Mouse (Mus musculus) forebrain, postnatal 0 days (tissue): ENCODE measurements at regions not wholly inside any gene's neighbourhood (a gene's known extent, or its start where the extent isn't known, plus 50 kb on each side); places are given as distances from the start of the nearest gene placed in this dataset.

Source experiments
- ATAC-seq: fragments of 200-750 bp; cut with Nextera tagmentation; 2 replicates; pipeline ENCODE4 v1.8.0; 2017; ENCODE audit warnings: mild to moderate bottlenecking, moderate library complexity
- DNase-seq: peaks from one replicate; pipeline ENCODE4 v3.0.0-alpha.2; 2015
- H3K27ac ChIP-seq: fragments of 300-500 bp; sonication (generic); 2 replicates; pipeline ENCODE4 v1.5.1; 2014; ENCODE audit warnings: low read depth, mild to moderate bottlenecking, antibody characterized with exemption, low read length, moderate library complexity, mixed read lengths
- H3K27me3 ChIP-seq: fragments of 300-500 bp; sonication (generic); 2 replicates; pipeline ENCODE4 v1.6.1; 2014; ENCODE audit warnings: mild to moderate bottlenecking, low read length, mixed read lengths; ENCODE audit not compliant: insufficient read depth
- H3K36me3 ChIP-seq: fragments of 300-500 bp; sonication (generic); 2 replicates; pipeline ENCODE4 v1.6.1; 2014; ENCODE audit warnings: mild to moderate bottlenecking, moderate library complexity; ENCODE audit not compliant: insufficient read depth
- H3K4me1 ChIP-seq: fragments of 300-500 bp; sonication (generic); 2 replicates; pipeline ENCODE4 v1.6.1; 2014; ENCODE audit warnings: antibody characterized with exemption; ENCODE audit not compliant: insufficient read depth
- H3K4me2 ChIP-seq: fragments of 300-500 bp; sonication (generic); 2 replicates; pipeline ENCODE4 v1.6.1; 2014; ENCODE audit warnings: low read depth, mild to moderate bottlenecking, moderate library complexity
- H3K4me3 ChIP-seq: fragments of 300-500 bp; sonication (generic); 2 replicates; pipeline ENCODE4 v1.5.1; 2014; ENCODE audit warnings: low read depth, low read length, mixed read lengths
- H3K9ac ChIP-seq: fragments of 300-500 bp; sonication (generic); 2 replicates; pipeline ENCODE4 v1.6.1; 2014; ENCODE audit warnings: mild to moderate bottlenecking
- H3K9me3 ChIP-seq: fragments of 300-500 bp; sonication (generic); 2 replicates; pipeline ENCODE4 v1.6.1; 2016; ENCODE audit warnings: low read length
- CTCF ChIP-seq: sonication (generic); IDR thresholded peaks from 2 replicates; pipeline ENCODE4 v1.5.1; 2016; ENCODE audit warnings: antibody characterized with exemption, control low read depth, low read depth
- WGBS: fragments of 180-500 bp; shearing (Covaris S2); extraction: QIAGEN DNeasy Blood & Tissue Kit; methylation state at CpG from one replicate; pipeline ENCODE4 v1.1.7; 2014; 5-methylcytosine and 5-hydroxymethylcytosine counted together

GRCm38 (mm10) chr13:107736581-107736980, 307.7 kb upstream of the Smim15 start:
- ATAC-seq (no peak), DNase-seq (no peak)
- H3K9ac ChIP-seq: no peak overlapping the region
- no peak overlapping the region for H3K4me3 ChIP-seq
- no peaks in the 10 kb centered on the region for H3K27me3 ChIP-seq
- H3K9me3 ChIP-seq: no peaks in the 10 kb centered on the region
- 86% methylated on average over 8 of the region's 8 CpGs for WGBS
- no peaks in the 10 kb centered on the region for H3K4me1 ChIP-seq
- H3K36me3 ChIP-seq: peaks cover 40% of the 10 kb centered on the region
- no peak overlapping the region for H3K27ac ChIP-seq
- no peak overlapping the region for H3K4me2 ChIP-seq
- TF ChIP-seq CTCF: no peak

- no peak for TF ChIP-seq CTCF
- no peak overlapping the region for H3K9ac ChIP-seq
- no peak overlapping the region for H3K4me2 ChIP-seq
- H3K27ac ChIP-seq: no peak overlapping the region
- no peaks in the 10 kb centered on the region for H3K4me1 ChIP-seq
- ATAC-seq: no peak
- no peaks in the 10 kb centered on the region for H3K27me3 ChIP-seq
- WGBS: 93% methylated on average over 12 of the region's 12 CpGs
- peaks cover 37% of the 10 kb centered on the region for H3K36me3 ChIP-seq
- no peaks in the 10 kb centered on the region for H3K9me3 ChIP-seq
- no peak overlapping the region for H3K4me3 ChIP-seq
- DNase-seq: no peak
Measured at GRCm38 (mm10) chr13:107734161-107734905, 309.9 kb upstream of the Smim15 start.

- Histone ChIP-seq H3K4me2 (no peak overlapping the region), H3K27ac (no peak overlapping the region), H3K4me3 (no peak overlapping the region), H3K4me1 (no peaks in the 10 kb centered on the region), H3K36me3 (peaks cover 51% of the 10 kb centered on the region), H3K9ac (no peak overlapping the region), H3K27me3 (no peaks in the 10 kb centered on the region), H3K9me3 (no peaks in the 10 kb centered on the region)
- WGBS: 94% methylated on average over 9 of the region's 9 CpGs
- DNase-seq: no peak
- TF ChIP-seq CTCF: no peak
- ATAC-seq: no peak
Measured at GRCm38 (mm10) chr13:107730976-107731375, 313.3 kb upstream of the Smim15 start.

- ATAC-seq: no peak
- H3K4me1 ChIP-seq: no peaks in the 10 kb centered on the region
- no peak overlapping the region for H3K9ac ChIP-seq
- no peak for TF ChIP-seq CTCF
- no peak overlapping the region for H3K4me3 ChIP-seq
- no peaks in the 10 kb centered on the region for H3K9me3 ChIP-seq
- peaks cover 46% of the 10 kb centered on the region for H3K36me3 ChIP-seq
- H3K4me2 ChIP-seq: no peak overlapping the region
- 96% methylated on average over 20 of the region's 20 CpGs for WGBS
- no peaks in the 10 kb centered on the region for H3K27me3 ChIP-seq
- no peak overlapping the region for H3K27ac ChIP-seq
- DNase-seq: no peak
Measured at GRCm38 (mm10) chr13:107726491-107726890, 317.8 kb upstream of the Smim15 start.

DNA sequence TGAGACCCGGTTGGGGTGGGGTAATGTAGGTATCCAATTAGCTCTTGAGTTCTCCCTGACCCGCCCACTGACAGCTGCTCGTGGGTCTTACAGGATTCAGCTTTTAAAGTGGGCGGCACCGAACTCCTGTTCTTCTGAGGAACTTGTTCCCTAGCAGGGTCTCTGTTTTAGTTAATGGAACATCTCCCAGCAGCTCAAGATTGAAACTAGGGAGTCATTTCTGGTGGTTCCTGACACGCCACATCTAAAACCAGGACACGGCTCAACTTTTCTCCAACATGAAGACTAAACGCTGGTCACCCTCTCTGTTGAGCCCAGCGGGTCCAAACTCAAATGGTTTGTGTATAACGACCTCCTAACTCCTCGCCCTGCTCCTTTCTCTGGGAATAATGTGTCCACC, 322.3 kb upstream of the Smim15 start:
- no peak for ATAC-seq
- WGBS: 87% methylated on average over 11 of the region's 11 CpGs
- Histone ChIP-seq H3K4me1 (no peaks in the 10 kb centered on the region), H3K27ac (no peak overlapping the region), H3K27me3 (no peaks in the 10 kb centered on the region), H3K36me3 (peaks cover 16% of the 10 kb centered on the region), H3K4me3 (no peak overlapping the region), H3K9ac (no peak overlapping the region), H3K9me3 (no peaks in the 10 kb centered on the region), H3K4me2 (no peak overlapping the region)
- TF ChIP-seq CTCF: no peak
- no peak for DNase-seq

GRCm38 (mm10) chr13:107720874-107721574, 323.2 kb upstream of the Smim15 start:
- Histone ChIP-seq H3K9me3 (no peaks in the 10 kb centered on the region), H3K36me3 (peaks cover 8% of the 10 kb centered on the region; the same call in 1 of the 2 replicates), H3K4me2 (no peak overlapping the region), H3K4me1 (no peaks in the 10 kb centered on the region), H3K4me3 (no peak overlapping the region), H3K9ac (no peak overlapping the region), H3K27ac (no peak overlapping the region), H3K27me3 (no peaks in the 10 kb centered on the region)
- ATAC-seq (no peak), DNase-seq (no peak)
- TF ChIP-seq CTCF: no peak
- 72% methylated on average over 8 of the region's 8 CpGs for WGBS

- no peak for TF ChIP-seq CTCF
- ATAC-seq (peak; percentile 77), DNase-seq (peak; percentile 43)
- no peaks in the 10 kb centered on the region for H3K36me3 ChIP-seq
- no peak overlapping the region for H3K27ac ChIP-seq
- no peaks in the 10 kb centered on the region for H3K4me1 ChIP-seq
- no peaks in the 10 kb centered on the region for H3K27me3 ChIP-seq
- WGBS: 44% methylated on average over 14 of the region's 14 CpGs
- no peaks in the 10 kb centered on the region for H3K9me3 ChIP-seq
- H3K4me3 ChIP-seq: no peak overlapping the region
- H3K4me2 ChIP-seq: no peak overlapping the region
- H3K9ac ChIP-seq: no peak overlapping the region
Measured at GRCm38 (mm10) chr13:107718973-107719620, 325.1 kb upstream of the Smim15 start.
